Mouse (Mus musculus): ENCODE measurements around the gene Arfgap1. TPM values are rescaled to one million over a fixed set of nuclear protein-coding genes. Genes with fewer than 3 reads are reported as not detected.

The Arfgap1 gene
- total RNA-seq (2021), result 10 to 100 TPM; 42.6 to 44.7 TPM
- 49.2 and 49.4 TPM in 2 replicates for polyA plus RNA-seq (2012; rRNA removed)
- long read RNA-seq, transcript Arfgap1-201 (14 exons, 2,714 nt), result major isoform, 33 of 70 reads
- long read RNA-seq, partial matches to known transcripts, result 5 of 70 reads
- long read RNA-seq, other reads (novel, unspliced or antisense), result 30 of 70 reads

DNA sequence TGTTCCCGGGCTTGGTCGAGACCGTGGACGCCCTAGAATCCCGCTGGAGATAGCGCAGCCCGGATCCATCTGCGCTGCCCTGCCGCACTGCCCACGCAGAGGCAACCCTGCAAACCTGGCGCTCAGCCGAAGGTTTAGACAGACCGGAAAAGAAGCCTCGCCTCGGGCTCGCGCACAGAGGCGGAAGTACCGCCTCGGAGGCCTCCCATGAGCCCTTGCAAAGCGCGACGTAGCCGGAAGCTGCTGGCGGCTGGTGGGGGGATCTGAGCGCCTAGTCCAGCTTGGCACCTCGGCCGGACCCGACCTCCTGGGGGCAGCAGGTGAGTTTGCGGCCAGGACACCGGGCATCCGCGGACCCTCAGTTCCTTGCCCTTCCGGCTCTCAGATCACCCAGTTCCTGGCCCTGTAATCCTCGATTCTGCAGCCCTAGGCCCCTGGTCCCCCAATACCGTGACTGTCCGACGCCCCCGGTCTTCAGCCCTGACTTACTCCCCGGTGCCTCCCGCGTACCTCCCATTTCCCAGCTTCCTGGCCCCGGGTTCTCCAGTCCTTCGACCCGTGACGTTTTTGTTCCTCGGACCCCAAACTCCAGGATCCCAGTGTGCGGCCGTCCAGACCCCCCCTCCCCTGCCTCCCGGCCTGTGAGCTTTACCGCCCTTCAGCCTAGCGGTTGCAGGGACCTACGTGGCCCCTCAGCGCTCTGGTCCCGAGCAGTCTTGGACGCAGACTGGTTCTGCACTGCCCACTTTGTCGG is at the start of gene Arfgap1:
Gene Arfgap1, plus strand, starts transcription at position 216 of the 754 bp plus-strand sequence.
- peak; percentile 96 for DNase-seq

DNA sequence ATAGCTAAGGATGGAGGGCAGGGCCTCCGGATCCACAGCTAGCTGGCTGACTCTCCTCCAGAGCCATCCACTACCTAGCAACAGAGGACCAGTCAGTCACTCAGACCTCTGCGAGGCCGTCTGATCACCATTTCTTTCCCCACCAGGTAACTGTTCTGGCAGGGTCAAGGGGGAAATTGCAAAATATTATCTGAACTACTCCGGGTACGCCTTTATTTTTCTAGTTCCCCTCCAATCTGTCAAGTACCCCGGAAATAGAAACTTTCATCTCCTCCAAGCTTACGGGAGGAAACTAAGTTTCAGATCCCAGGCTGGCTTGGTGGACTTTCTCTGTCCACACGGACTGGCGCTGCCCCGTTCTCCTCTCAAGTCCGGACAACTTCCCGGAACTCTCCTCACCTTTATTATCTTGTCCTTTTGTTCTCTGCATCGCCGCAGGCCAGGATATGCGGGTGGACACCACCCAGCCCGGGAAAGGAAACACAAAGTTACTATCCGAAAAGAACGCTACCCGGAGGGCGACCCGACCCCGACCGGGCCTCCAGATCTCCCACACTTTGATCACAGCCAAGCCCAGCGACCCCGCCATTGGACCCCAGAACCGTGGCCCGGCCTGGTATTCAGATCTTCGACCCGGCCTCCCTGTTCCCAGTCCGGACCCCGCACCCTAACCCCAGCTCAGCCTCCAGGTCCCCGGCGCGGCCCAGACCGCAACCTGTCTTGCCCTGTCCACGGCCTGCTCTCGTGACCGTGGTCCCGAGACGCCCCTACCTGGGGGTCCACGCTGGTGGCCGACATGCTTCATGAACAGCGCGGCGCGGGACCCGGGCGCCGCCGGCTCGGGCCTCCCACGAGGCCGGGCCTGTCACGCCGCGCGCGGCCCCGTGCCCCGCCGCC is 46.9 kb upstream of the Arfgap1 start:
- DNase-seq, result no peak

DNA sequence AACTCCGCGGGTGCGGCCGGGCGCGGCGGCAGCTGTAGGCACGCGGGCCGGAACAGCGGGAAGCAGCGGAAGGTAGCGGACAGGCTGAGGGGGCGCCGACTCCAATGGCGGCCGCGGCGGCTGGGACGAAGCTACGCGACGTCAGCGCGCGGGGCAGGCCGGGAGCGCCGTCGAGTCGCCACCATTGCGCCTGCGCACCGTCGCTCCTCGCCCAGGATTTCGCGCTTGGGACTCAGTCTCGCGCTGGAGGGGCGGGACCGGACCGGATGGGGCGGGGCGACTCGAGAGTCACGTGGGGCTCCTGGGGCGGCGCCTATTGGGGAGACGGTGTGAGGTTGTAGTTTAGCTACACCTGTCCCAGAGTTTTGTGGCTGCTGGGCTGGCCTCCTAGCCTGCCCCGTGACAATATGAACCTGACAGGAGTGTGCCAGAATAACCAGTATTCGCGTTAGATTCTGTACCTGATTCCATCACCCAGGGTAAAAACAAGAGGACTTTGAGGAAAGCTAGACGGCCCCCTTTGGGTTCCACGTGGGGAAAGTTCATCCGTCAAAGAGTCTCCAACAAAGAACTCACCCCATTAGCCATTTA is 46.1 kb upstream of the Arfgap1 start, which contains the start of gene Ythdf1:
Gene Ythdf1, minus strand, starts transcription at position 140 of the 591 bp plus-strand sequence.
- peak; percentile 98 for DNase-seq

DNA sequence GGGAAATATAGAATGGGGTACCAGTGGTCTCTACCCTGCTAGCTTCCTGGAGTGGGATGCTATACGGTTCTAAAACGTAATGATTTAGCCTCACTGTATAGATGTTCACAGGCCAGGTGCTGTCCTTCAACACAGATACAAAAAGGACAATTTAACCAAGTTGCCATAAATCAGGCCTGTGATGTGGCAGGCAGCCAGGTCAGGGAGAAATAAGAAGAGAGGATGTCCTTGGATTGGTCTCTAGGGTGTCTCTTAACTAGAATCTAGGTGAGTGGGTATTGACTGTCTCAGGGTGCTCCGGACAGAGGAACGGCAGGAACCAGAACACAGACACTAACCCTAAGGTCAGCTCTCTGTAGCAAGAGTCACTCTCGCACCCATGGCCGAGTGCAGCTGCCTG is 44.3 kb upstream of the Arfgap1 start:
- peak; percentile 46 for DNase-seq

DNA sequence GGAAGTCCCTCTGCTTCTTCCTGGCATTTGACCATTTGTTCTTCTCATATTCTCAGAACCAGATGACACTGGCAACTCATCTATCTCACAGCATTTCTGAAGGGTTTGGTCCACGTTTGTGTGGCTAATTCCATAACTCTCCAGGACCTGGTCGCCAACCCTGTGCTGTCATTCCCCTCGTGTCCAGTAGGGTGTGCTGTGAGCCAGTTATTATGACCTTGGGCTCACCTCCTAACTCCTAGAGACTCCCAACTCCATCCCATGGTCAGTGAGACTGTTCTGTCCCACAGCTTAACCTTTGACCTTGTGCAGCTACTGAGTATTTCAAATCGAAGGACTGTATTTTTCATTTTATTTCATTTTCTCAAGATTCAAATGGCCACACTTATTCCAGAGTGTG is 41.8 kb upstream of the Arfgap1 start:
- peak; percentile 71 for DNase-seq

DNA sequence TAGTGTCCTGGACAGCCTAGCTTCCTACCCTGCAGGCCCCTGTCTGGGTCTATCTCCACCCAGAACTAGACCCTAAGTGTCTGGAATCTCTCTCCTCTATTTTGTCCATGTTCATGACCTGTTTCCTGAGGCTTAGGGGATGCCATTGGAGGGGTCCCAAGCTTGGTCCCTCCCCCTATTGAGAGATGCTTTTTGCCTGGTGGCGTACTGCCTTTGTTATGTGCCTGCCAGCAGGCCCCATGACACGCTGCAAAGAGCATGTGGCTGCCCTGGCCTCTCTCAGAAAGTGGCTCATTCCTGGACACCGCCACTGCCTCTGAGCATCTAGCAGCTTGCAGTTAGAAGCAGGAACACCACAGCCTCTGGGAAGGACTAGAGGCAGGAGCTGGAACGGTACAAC is 38.3 kb upstream of the Arfgap1 start, which contains the start of gene Birc7:
Gene Birc7, plus strand, starts transcription at position 301 of the 400 bp plus-strand sequence.
- no peak for DNase-seq

DNA sequence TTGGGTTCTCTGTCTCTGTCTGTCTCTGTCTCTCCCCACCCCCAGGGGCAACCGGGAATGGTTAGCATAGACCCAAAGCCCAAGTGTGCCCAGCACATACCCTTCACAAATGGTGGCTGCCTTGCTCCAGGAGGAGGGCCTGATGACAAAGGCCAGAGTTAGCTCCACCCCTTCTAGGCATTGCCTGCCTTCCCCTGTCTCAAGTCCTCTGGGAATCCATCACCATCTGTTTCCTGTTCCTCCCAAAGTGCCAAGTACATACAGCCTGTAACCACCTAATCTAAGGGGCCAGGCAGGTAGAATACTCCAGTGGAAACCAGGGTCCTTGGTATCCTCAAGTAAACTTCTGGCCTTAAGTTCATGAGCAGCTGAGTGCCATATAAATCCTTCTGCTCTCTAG is 34.6 kb upstream of the Arfgap1 start:
- DNase-seq, result no peak

DNA sequence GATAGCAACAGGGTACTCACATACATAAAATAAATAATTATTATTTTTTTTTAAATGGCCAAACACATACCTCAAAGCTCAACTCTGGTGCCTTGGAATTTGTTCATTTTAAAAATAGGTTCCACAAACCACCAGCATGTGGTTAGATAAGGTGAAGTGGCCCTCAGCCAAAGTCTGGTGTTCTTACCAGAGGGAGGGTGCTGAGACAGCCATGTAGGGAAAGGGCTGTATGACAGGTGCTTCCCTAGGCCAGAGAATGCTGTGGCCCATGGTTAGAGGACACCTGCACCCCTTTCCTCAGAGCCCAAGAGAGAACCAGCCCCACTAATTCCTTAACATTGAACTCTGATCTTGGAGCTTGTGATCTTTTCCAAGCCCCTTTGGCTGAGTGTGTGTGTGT is 26.8 kb upstream of the Arfgap1 start:
- no peak for DNase-seq

DNA sequence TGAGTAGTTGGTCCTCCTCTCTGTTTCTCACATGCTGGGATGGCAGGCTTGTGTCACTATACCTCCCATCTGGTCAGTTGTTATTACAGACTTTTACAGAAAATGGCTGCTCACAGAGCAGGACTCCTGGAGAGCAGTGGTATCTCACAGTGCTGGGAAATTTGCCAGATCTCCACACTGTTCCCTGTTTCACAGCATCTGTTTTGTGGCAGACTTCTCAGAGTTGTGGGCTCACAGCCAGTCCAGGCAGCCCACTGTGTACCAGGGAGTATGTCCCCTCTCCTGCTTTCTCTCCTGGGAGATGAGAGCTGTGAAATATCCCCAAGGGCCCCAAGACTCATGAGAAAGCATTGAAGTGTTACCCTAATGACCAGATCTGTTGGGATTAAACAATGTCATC is 25.2 kb upstream of the Arfgap1 start:
- DNase-seq, result no peak

DNA sequence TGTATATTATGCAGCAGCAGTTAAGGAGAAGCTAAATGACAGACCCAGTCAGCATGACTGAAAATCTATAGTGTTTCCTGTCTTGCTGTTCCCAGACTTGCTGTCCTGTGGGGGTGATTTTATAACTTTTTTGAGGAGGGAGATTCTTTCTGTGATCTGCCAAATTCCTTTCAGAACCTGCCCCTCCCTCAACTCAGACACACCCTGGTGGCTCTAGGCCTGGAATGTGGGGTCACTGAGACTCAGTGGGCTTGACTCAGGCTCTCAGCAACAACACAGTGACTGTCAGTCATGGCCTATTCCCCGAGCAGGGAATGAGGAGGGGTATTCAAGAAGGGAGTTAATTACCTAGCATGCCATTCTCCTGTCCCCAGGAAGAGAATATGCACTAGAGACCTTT is 17.1 kb upstream of the Arfgap1 start:
- DNase-seq, result no peak

DNA sequence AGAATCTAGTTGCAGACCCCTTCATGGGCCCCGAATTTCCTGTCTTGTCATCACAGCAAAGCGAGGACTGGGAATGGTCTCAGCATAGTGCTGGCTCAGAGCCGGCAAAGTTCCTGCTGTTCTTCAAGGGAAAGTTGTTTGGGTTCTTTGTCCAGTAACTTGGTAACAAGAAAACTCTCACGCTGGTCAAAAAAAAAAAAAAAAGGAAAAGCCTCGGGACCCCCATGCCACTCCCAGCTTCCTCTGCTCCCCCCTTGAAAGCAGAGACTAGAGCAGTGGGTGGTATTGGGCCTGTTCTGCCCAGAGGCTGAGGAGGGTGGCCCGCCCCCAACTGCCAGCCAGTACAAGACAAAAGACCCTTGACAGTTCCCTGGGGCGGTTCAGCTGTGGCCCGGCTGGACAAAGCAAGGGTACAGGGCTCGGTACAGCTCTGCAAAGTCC is 14.3 kb upstream of the Arfgap1 start:
- DNase-seq, result no peak

DNA sequence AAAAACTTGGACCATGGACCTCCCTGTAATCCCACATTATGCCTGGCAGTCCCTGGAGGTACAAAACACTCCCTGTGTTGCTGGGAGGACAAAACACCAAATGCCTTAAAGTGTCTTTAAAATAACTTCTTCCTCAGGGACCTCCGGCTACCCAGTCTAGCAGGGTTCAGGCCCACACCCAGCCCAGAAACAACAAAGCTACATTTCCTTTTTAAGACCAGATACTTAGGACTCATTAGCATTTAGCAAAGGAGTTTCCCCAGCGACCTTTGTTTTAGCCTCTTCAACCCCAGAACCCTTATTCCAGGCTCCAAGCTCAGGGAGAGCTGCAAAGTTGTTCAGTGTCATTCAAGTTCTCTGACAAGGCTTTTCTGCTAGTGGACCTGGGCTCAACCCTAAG is 13.4 kb upstream of the Arfgap1 start:
- no peak for DNase-seq

DNA sequence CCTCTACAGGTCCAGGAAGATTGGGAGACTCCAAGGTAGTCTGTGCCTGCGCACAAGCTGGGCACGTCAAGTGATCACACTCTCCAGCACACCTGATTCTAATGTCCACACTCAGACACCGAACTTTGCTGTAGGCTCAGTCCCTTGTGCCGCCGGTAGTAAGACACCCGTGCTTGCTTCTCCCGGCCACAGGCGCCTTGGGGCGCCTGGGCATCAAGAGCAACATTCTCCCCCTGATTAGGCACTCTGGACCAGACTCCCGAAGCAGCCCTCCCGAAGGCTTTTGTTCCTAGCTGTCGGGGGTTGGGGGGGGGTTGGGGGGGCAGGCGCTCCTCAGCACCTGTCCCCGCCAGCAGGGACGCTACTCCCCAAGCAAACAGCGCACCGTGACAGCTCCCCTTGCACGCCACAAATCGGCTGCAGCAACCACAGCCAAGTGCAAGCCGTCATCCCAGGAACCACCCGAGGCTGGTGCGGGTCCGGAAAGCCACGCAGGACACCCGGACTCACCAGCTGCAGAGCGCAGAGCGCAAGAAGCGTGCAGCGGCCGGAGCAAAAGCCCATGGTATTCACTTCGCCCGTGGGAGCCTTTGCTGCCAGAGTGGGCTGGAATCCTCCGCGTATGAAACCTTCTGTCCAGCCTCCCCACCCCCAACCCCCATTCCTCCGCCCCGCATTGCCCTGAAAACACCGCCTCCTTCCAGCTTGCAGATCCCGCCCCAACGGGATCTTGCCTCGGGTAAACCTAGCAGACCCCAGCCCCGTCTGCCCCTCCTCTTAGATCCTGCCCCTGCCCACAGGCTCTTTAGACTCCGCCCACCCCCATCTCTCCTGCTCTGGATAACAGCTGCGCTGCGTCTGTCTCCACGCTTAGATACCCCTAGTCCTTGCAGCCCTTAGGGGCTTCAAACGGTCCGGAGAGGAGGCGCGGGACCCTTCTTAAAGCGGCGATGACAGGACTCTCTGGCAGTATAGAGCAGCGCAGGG is 12.7 kb upstream of the Arfgap1 start, which contains the start of gene Nkain4:
Gene Nkain4, minus strand, starts transcription at position 639 of the 987 bp plus-strand sequence.
- DNase-seq, result peak; percentile 41

DNA sequence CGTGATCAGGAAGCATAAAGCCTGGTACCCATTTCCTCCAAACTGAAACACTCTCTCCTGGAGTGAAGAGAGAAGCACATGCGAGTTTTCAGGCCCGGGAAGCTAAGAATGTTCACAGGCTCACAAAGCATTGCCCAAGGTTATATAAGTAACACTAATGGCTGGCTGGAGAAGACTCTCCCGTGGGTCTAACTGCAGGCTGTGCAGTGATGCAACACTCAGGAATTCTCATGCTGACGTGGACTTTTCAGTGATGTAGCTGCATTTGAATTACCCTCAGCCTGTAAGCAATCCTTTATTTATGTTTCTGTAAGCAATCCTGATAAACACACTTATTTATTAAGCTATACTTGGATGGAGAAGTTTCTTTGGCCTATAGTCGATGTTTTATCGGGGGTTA is 7.4 kb upstream of the Arfgap1 start:
- DNase-seq, result no peak

DNA sequence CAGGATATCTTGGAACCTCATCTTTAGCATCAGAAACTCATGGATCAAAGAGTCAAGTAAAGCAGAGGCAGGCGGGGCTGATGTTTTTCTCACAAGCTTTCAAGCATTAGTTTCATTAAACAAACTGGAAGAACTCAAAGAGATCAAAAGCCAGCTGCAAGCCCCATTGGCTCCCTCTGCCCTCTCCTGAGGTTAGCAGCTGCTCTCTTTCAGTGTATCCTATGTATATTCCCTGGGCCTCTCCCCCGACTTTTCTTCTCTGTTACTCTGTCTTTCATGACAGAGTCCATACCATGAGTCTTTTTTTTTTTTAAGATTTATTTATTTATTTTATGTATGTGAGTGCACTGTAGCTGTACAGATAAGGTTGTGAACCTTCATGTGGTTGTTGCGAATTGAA is 6.8 kb upstream of the Arfgap1 start:
- no peak for DNase-seq

DNA sequence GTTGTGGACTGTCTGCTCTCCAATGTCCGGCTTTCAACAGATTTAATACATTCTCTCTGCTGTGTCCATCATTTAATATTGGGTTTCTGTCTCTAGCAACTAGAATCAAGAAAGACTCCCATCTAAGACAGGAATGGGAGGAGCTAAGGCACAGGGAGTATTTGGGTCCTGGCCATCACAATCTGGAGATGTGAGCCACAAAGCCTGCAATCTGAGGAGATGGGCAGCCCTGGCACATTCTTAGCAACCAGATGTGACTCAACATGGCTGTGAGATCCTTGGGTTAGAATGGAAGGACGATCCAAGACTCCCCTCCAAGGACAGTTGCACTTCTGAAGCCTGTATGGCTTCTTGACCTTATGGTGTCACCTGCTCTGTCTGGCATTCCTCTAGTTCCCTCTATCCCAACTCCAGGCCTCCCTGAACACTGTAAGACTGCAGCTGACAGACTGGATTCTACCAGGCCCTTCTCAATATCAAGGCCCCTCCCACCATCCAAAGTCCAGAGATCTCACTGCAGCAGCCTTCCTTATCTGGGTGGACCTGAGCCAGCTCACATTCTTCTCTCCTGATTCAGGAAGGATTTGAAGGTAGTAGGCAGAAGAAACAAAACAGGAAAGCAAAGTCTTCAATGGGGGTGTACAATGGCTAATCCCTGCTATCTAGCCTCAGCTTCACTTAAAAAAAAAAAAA is 4.3 kb upstream of the Arfgap1 start:
- DNase-seq, result peak; percentile 58

DNA sequence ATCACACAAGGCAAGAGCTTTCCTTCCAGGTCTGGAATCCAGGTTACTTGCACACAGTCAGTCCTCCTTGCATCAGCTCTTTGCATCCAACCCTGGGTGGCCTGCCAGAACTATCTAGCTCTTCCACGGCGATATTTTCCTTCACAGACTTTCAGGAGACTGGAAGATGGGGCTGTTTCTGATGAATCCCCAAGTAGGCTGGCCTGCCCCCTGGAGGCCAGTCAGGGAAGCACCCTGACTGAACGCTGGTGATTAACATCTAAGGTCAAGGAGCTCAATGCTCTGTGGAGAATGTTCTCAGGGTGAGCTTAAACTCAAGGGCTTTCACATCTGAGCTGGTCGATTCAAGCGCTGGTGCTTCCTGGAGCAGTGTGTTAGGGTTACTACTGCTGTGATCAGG is 3.1 kb upstream of the Arfgap1 start:
- DNase-seq, result peak; percentile 83

DNA sequence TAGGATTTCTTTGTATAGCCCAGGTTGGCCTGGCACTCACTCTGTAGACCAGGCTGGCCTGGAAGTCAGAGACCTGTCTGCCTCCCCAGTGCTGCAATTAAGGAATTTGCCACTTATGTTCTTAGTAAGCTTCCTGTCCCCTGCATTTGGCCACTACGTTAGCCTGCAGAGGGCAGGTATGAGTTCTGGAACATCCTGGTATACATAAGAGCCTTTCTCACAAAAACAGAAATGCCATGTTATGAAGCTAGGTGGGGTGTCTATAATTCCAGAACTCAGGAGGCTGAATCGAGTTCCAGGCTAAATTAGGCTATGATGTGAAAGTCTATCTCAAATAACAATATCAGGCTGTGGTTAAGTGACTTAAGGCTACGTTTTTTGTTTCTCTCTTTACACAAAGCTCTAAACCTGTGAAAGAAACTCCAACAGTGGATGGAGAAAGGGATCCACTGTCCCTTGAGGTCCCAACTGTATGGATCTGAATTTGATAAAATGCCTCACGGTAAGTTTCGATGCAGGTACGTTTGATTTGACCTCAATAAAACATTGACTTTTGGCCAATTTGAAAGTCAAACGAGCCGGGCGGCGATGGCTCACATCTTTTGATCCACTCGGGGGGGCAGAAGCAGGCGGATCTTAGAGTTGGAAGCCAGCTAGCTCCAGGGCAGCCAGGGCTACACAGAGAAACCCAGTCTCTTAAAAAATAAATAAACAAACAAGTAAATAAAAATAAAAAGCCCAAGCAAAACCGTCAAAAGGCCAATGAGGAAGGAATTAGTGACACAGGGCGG is 738 bp upstream of the Arfgap1 start:
- no peak for DNase-seq

DNA sequence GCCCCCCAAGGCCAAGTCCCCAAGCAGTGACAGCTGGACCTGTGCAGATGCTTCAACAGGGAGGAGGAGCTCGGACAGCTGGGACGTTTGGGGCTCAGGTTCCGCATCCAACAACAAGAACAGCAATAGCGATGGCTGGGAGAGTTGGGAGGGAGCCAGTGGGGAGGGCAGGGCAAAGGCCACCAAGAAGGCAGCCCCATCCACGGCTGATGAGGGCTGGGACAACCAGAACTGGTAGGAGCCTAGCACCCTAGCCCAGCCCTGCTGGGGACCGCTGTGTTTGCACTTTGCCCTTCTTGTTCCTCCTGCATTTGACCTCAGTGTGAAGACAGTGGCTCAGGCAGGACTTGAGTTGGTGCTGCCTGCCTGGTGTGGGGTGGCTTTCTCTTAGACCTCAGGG is 14.1 kb downstream of the Arfgap1 start:
- DNase-seq, result no peak
